Mouse (Mus musculus): ENCODE measurements around the gene Cldn15.

GRCm38 (mm10) chr5:136917613-136918242, 48.7 kb upstream of the Cldn15 start:
- TF ChIP-seq ZNF384 (IDR thresholded peaks at IDR 0.05; ENCODE audit: low read depth, low read length), result no peak
- TF ChIP-seq CTCF (conservative IDR thresholded peaks at IDR 0.05 in 1 of 2, IDR thresholded peaks at IDR 0.05 in 1 of 2; ENCODE audit: low read depth in 2 of 2, low read length in 2 of 2), result no peak
- TF ChIP-seq ZMIZ1 (IDR thresholded peaks at IDR 0.05; ENCODE audit: low read depth, low read length), result no peak
- no peak for TF ChIP-seq CHD1 (IDR thresholded peaks at IDR 0.05; ENCODE audit: low read depth, low read length)
- TF ChIP-seq SIN3A (IDR thresholded peaks at IDR 0.05; ENCODE audit: low read length), result no peak
- TF ChIP-seq NRF1 (IDR thresholded peaks at IDR 0.05; ENCODE audit: low read depth, low read length), result no peak
